Mouse (Mus musculus) kidney, embryonic 14.5 days (tissue): ENCODE measurements around the gene Rreb1. TPM values are rescaled to one million over a fixed set of nuclear protein-coding genes. Genes with fewer than 3 reads are reported as not detected.

ENCODE experiments used
- ATAC-seq: fragments of 200-750 bp; cut with Nextera tagmentation; 2 replicates; pipeline ENCODE4 v1.8.0; 2017; ENCODE audit warnings: moderate number of reproducible peaks, mild to moderate bottlenecking, moderate TSS enrichment, moderate library complexity; ENCODE audit not compliant: low FRiP score, low TSS enrichment
- H3K27ac ChIP-seq: fragments of 300-500 bp; sonication (generic); 2 replicates; pipeline ENCODE4 v1.5.1; 2014; ENCODE audit warnings: low read depth, mild to moderate bottlenecking, low read length, moderate library complexity, mixed read lengths
- H3K27me3 ChIP-seq: fragments of 300-500 bp; sonication (generic); 2 replicates; pipeline ENCODE4 v1.6.1; 2014; ENCODE audit warnings: mild to moderate bottlenecking, low read length; ENCODE audit not compliant: control insufficient read depth, insufficient read depth
- H3K36me3 ChIP-seq: fragments of 300-500 bp; sonication (generic); 2 replicates; pipeline ENCODE4 v1.6.1; 2014; ENCODE audit warnings: low read length, mixed read lengths; ENCODE audit not compliant: control insufficient read depth, insufficient read depth
- H3K4me1 ChIP-seq: fragments of 300-500 bp; sonication (generic); 2 replicates; pipeline ENCODE4 v1.6.1; 2014; ENCODE audit warnings: low read length, mixed read lengths; ENCODE audit not compliant: control insufficient read depth, insufficient read depth
- H3K4me2 ChIP-seq: fragments of 300-500 bp; sonication (generic); replicated peaks from 2 replicates; pipeline ENCODE4 v1.6.1; 2014; ENCODE audit warnings: low read depth, mild to moderate bottlenecking, low read length
- H3K4me3 ChIP-seq: fragments of 300-500 bp; sonication (generic); 2 replicates; pipeline ENCODE4 v1.5.1; 2014; ENCODE audit warnings: mild to moderate bottlenecking, low read length
- H3K9ac ChIP-seq: fragments of 300-500 bp; sonication (generic); 2 replicates; pipeline ENCODE4 v1.6.1; 2014; ENCODE audit warnings: low read depth, mild to moderate bottlenecking, low read length, moderate library complexity
- H3K9me3 ChIP-seq: fragments of 300-500 bp; sonication (generic); 2 replicates; pipeline ENCODE4 v1.6.1; 2016; ENCODE audit warnings: low read length; ENCODE audit not compliant: control insufficient read depth
- WGBS: fragments of 180-500 bp; shearing (Covaris S2); extraction: QIAGEN DNeasy Blood & Tissue Kit; methylation state at CpG from one replicate; pipeline ENCODE4 v1.1.7; 2014; 5-methylcytosine and 5-hydroxymethylcytosine counted together
- polyA plus RNA-seq: library from polyadenylated mRNA; unstranded; fragments of >200 nt; fragmentation: Nextera tagmentation; extraction: Ambion mirVana; gene quantifications from 2 replicates; pipeline ENCODE4 v1.2.1, GENCODE M21; 2014

Rreb1 gene
- polyA plus RNA-seq, 1 experiment from 2014 or later, result 16.7 TPM

GRCm38 (mm10) chr13:37878918-37879331 is 100.7 kb downstream of the Rreb1 start:
- no peak for ATAC-seq
- peaks cover 38% of the 10 kb centered on the region for H3K4me1 ChIP-seq
- no peaks in the 10 kb centered on the region for H3K27me3 ChIP-seq
- H3K4me3 ChIP-seq, result no peak overlapping the region
- H3K36me3 ChIP-seq, result no peaks in the 10 kb centered on the region
- WGBS, result 91% methylated on average over 2 of the region's 2 CpGs
- no peak overlapping the region for H3K9ac ChIP-seq
- no peak overlapping the region for H3K4me2 ChIP-seq
- H3K27ac ChIP-seq, result no peak overlapping the region
- H3K9me3 ChIP-seq, result no peaks in the 10 kb centered on the region

- no peaks in the 10 kb centered on the region for H3K9me3 ChIP-seq
- no peaks in the 10 kb centered on the region for H3K27me3 ChIP-seq
- H3K9ac ChIP-seq, result no peak overlapping the region
- no peak overlapping the region for H3K4me2 ChIP-seq
- no peak for ATAC-seq
- peaks cover 38% of the 10 kb centered on the region for H3K4me1 ChIP-seq
- WGBS, result 59% methylated on average over 5 of the region's 5 CpGs
- H3K27ac ChIP-seq, result peak overlapping the region; percentile 30; the same call in 1 of the 2 replicates
- H3K36me3 ChIP-seq, result no peaks in the 10 kb centered on the region
- H3K4me3 ChIP-seq, result no peak overlapping the region
Observed at GRCm38 (mm10) chr13:37879556-37879955, 101.4 kb downstream of the Rreb1 start.

GRCm38 (mm10) chr13:37880035-37880434 is 101.8 kb downstream of the Rreb1 start:
- no peak overlapping the region for H3K4me2 ChIP-seq
- H3K4me3 ChIP-seq, result no peak overlapping the region
- no peaks in the 10 kb centered on the region for H3K36me3 ChIP-seq
- ATAC-seq, result no peak
- H3K9ac ChIP-seq, result 0 out of 2 replicates have a peak overlapping the region, but pooled peaks have one; percentile 37
- peak overlapping the region; percentile 30; the same call in 1 of the 2 replicates for H3K27ac ChIP-seq
- no peaks in the 10 kb centered on the region for H3K9me3 ChIP-seq
- H3K27me3 ChIP-seq, result no peaks in the 10 kb centered on the region
- H3K4me1 ChIP-seq, result peaks cover 38% of the 10 kb centered on the region
- 58% methylated on average over 1 of the region's 1 CpGs for WGBS

GRCm38 (mm10) chr13:37880581-37881130 is 102.5 kb downstream of the Rreb1 start:
- 42% methylated on average over 9 of the region's 9 CpGs for WGBS
- H3K36me3 ChIP-seq, result no peaks in the 10 kb centered on the region
- peaks cover 37% of the 10 kb centered on the region for H3K4me1 ChIP-seq
- H3K9ac ChIP-seq, result peak overlapping the region; percentile 37; the same call in 1 of the 2 replicates
- no peaks in the 10 kb centered on the region for H3K27me3 ChIP-seq
- ATAC-seq, result no peak
- no peak overlapping the region for H3K4me3 ChIP-seq
- H3K27ac ChIP-seq, result peak overlapping the region; percentile 30; the same call in 1 of the 2 replicates
- no peaks in the 10 kb centered on the region for H3K9me3 ChIP-seq
- no peak overlapping the region; the same call in 1 of the 2 replicates for H3K4me2 ChIP-seq

- peaks cover 22% of the 10 kb centered on the region for H3K4me1 ChIP-seq
- no peaks in the 10 kb centered on the region for H3K9me3 ChIP-seq
- 0 out of 2 replicates have a peak, but pooled peaks have one; percentile 24 for ATAC-seq
- H3K27me3 ChIP-seq, result no peaks in the 10 kb centered on the region
- H3K27ac ChIP-seq, result no peak overlapping the region
- WGBS, result 74% methylated on average over 8 of the region's 8 CpGs
- no peak overlapping the region for H3K4me2 ChIP-seq
- H3K4me3 ChIP-seq, result no peak overlapping the region
- H3K9ac ChIP-seq, result no peak overlapping the region
- H3K36me3 ChIP-seq, result no peaks in the 10 kb centered on the region
Observed at GRCm38 (mm10) chr13:37882521-37882920, 104.3 kb downstream of the Rreb1 start.

- no peak overlapping the region for H3K9ac ChIP-seq
- H3K27me3 ChIP-seq, result no peaks in the 10 kb centered on the region
- H3K9me3 ChIP-seq, result no peaks in the 10 kb centered on the region
- ATAC-seq, result no peak
- H3K36me3 ChIP-seq, result no peaks in the 10 kb centered on the region; the same call in 1 of the 2 replicates
- no peak overlapping the region for H3K4me3 ChIP-seq
- 86% methylated on average over 5 of the region's 5 CpGs for WGBS
- peaks cover 22% of the 10 kb centered on the region for H3K4me1 ChIP-seq
- H3K27ac ChIP-seq, result no peak overlapping the region
- H3K4me2 ChIP-seq, result no peak overlapping the region
Observed at GRCm38 (mm10) chr13:37883008-37883407, 104.8 kb downstream of the Rreb1 start.

GRCm38 (mm10) chr13:37885392-37885791 is 107.2 kb downstream of the Rreb1 start:
- Histone ChIP-seq H3K9ac (no peak overlapping the region), H3K4me3 (no peak overlapping the region), H3K27me3 (no peaks in the 10 kb centered on the region), H3K4me1 (peaks cover 13% of the 10 kb centered on the region), H3K9me3 (no peaks in the 10 kb centered on the region), H3K4me2 (no peak overlapping the region), H3K36me3 (peaks cover 7% of the 10 kb centered on the region), H3K27ac (no peak overlapping the region)
- WGBS, result 90% methylated on average over 2 of the region's 2 CpGs
- no peak for ATAC-seq

GRCm38 (mm10) chr13:37886024-37886423 is 107.8 kb downstream of the Rreb1 start:
- ATAC-seq, result no peak
- peaks cover 7% of the 10 kb centered on the region; the same call in 1 of the 2 replicates for H3K4me1 ChIP-seq
- H3K9me3 ChIP-seq, result no peaks in the 10 kb centered on the region
- H3K4me3 ChIP-seq, result no peak overlapping the region
- H3K36me3 ChIP-seq, result peaks cover 9% of the 10 kb centered on the region
- no peak overlapping the region for H3K27ac ChIP-seq
- H3K4me2 ChIP-seq, result no peak overlapping the region
- no peaks in the 10 kb centered on the region for H3K27me3 ChIP-seq
- WGBS, result 86% methylated on average over 6 of the region's 6 CpGs
- no peak overlapping the region for H3K9ac ChIP-seq

- no peak for ATAC-seq
- H3K4me1 ChIP-seq, result 0 out of 2 replicates have a peak, but pooled peaks cover 6% of the 10 kb centered on the region
- no peak overlapping the region for H3K27ac ChIP-seq
- H3K9ac ChIP-seq, result no peak overlapping the region
- peaks cover 62% of the 10 kb centered on the region for H3K36me3 ChIP-seq
- H3K9me3 ChIP-seq, result no peaks in the 10 kb centered on the region
- H3K27me3 ChIP-seq, result no peaks in the 10 kb centered on the region
- H3K4me3 ChIP-seq, result no peak overlapping the region
- WGBS, result 82% methylated on average over 8 of the region's 8 CpGs
- no peak overlapping the region for H3K4me2 ChIP-seq
Observed at GRCm38 (mm10) chr13:37894756-37895155, 116.6 kb downstream of the Rreb1 start.
